Mouse (Mus musculus) limb, embryonic 14.5 days (tissue): ENCODE measurements around the gene Slc6a11. TPM values are rescaled to one million over a fixed set of nuclear protein-coding genes. Genes with fewer than 3 reads are reported as not detected.

Experiments used
- ATAC-seq: fragments of 200-750 bp; cut with Nextera tagmentation; 2 replicates; pipeline ENCODE4 v1.8.0; 2017; ENCODE audit warnings: low read depth, moderate number of reproducible peaks, moderate TSS enrichment; ENCODE audit not compliant: low FRiP score
- DNase-seq: peaks from one replicate; pipeline ENCODE4 v3.0.0-alpha.2; 2015; ENCODE audit warnings: low spot score
- H3K27ac ChIP-seq: fragments of 300-500 bp; sonication (generic); replicated peaks from 2 replicates; pipeline ENCODE4 v1.5.1; 2014; ENCODE audit warnings: low read depth, mild to moderate bottlenecking, low read length, moderate library complexity, mixed read lengths
- H3K27me3 ChIP-seq: fragments of 300-500 bp; sonication (generic); 2 replicates; pipeline ENCODE4 v1.6.1; 2014; ENCODE audit warnings: low read length, mixed read lengths; ENCODE audit not compliant: control insufficient read depth, insufficient read depth
- H3K36me3 ChIP-seq: fragments of 300-500 bp; sonication (generic); 2 replicates; pipeline ENCODE4 v1.6.1; 2014; ENCODE audit warnings: mild to moderate bottlenecking, low read length, moderate library complexity, mixed read lengths; ENCODE audit not compliant: control insufficient read depth, insufficient read depth
- H3K4me1 ChIP-seq: fragments of 300-500 bp; sonication (generic); 2 replicates; pipeline ENCODE4 v1.6.1; 2014; ENCODE audit warnings: antibody characterized with exemption, low read length, mixed read lengths; ENCODE audit not compliant: control insufficient read depth, insufficient read depth
- H3K4me2 ChIP-seq: fragments of 300-500 bp; sonication (generic); replicated peaks from 2 replicates; pipeline ENCODE4 v1.6.1; 2014; ENCODE audit warnings: low read depth, mild to moderate bottlenecking, low read length, moderate library complexity; ENCODE audit not compliant: severe bottlenecking
- H3K4me3 ChIP-seq: fragments of 300-500 bp; sonication (generic); replicated peaks from 2 replicates; pipeline ENCODE4 v1.5.1; 2014; ENCODE audit warnings: low read length
- H3K9ac ChIP-seq: fragments of 300-500 bp; sonication (generic); 2 replicates; pipeline ENCODE4 v1.6.1; 2014; ENCODE audit warnings: mild to moderate bottlenecking, low read depth, low read length, moderate library complexity; ENCODE audit not compliant: severe bottlenecking
- H3K9me3 ChIP-seq: fragments of 300-500 bp; sonication (generic); 2 replicates; pipeline ENCODE4 v1.6.1; 2016; ENCODE audit warnings: low read length; ENCODE audit not compliant: control insufficient read depth
- POLR2A ChIP-seq: fragments of 200-500 bp; IDR thresholded peaks from 2 replicates; pipeline ENCODE4 v1.8.0; 2012; ENCODE audit warnings: inconsistent platforms, mild to moderate bottlenecking, moderate library complexity, borderline replicate concordance; ENCODE audit not compliant: insufficient read depth, insufficient read length; ENCODE audit errors: extremely low read depth
- WGBS: fragments of 180-500 bp; shearing (Covaris S2); extraction: QIAGEN DNeasy Blood & Tissue Kit; methylation state at CpG from one replicate; pipeline ENCODE4 v1.1.7; 2014; 5-methylcytosine and 5-hydroxymethylcytosine counted together
- polyA plus RNA-seq, 2 experiments: library from polyadenylated mRNA; depleted of rRNA in 1 of 2; stranded (reverse) in 1 of 2; unstranded in 1 of 2; fragments of >200 nt; fragmentation: Nextera tagmentation in 1 of 2; extraction: Ambion mirVana in 1 of 2; gene quantifications; 2 replicates each; pipeline versions ENCODE4 v1.2.1 to v1.2.3; 2012 to 2014

The Slc6a11 gene
- polyA plus RNA-seq, 2 experiments: 0.11 TPM

DNA sequence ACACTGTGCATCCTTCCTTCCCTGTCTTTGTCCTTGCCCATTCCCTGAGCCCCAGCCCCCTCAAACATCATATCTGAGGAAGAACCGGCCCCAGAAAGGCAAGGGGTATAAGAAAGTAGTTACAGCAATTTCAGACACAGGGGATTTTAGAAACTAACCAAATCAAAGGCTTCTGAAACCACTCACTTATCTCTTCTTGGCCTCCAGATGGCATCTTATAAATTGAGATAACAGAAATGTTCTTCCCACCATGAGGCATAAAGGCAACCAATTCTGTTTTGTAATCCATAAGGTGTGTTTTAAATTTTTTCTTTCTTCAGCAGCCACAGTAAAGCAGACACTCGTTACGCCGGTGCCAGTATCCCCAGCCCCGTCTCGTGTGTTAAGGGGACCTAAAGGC, 34.5 kb upstream of the Slc6a11 start:
- TF ChIP-seq POLR2A: no peak
- Histone ChIP-seq H3K27me3 (no peaks in the 10 kb centered on the region), H3K4me1 (no peaks in the 10 kb centered on the region), H3K4me2 (no peak overlapping the region), H3K9ac (no peak overlapping the region), H3K27ac (no peak overlapping the region), H3K36me3 (no peaks in the 10 kb centered on the region), H3K4me3 (no peak overlapping the region), H3K9me3 (no peaks in the 10 kb centered on the region)
- ATAC-seq (no peak), DNase-seq (no peak)
- 73% methylated on average over 6 of the region's 6 CpGs for WGBS

DNA sequence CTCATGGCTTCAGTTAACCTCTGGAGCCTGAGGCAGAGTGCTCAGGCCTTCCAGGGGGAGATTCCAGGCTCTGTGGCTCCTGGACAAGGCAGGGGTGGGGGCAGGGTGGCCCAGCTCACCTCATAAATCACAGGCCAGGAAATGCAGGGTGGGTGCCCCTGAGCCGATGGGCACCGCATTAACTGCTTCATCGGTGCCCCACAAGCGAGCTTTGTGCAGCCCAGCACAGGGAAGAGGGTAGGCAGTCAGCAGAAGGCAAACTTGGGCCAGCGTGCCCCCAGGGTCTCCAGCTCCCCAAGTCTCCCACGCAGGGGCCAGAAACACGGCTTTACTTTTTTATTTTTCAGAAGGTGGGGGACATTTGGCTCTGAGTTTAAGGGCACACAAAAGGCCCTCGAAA, 29.1 kb upstream of the Slc6a11 start:
- Histone ChIP-seq H3K4me1 (no peaks in the 10 kb centered on the region), H3K27me3 (no peaks in the 10 kb centered on the region), H3K4me3 (no peak overlapping the region), H3K9me3 (no peaks in the 10 kb centered on the region), H3K4me2 (no peak overlapping the region), H3K36me3 (no peaks in the 10 kb centered on the region), H3K27ac (no peak overlapping the region), H3K9ac (no peak overlapping the region)
- ATAC-seq (no peak), DNase-seq (no peak)
- WGBS: 42% methylated on average over 8 of the region's 8 CpGs
- no peak for TF ChIP-seq POLR2A

DNA sequence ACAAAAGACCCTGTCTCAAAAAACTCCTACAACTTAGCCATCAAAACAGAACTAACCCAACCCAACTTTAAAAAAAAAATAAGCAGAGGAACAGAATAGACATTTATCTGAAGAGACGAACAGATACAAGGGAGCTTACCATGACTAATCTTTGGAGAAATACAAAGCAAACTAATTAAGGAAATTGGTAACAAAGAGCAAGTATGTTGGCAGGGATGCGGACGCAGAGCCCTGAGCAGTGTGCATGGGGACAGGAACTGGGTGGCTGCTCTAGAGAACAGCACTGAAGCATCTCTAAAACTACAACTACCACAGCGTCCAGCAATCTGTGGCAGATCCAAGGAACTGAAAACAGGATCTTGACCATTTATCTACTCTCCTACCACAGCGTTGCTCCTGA, 11.5 kb upstream of the Slc6a11 start:
- Histone ChIP-seq H3K4me1 (no peaks in the 10 kb centered on the region), H3K9me3 (no peaks in the 10 kb centered on the region), H3K36me3 (no peaks in the 10 kb centered on the region), H3K4me2 (no peak overlapping the region), H3K9ac (no peak overlapping the region), H3K4me3 (no peak overlapping the region), H3K27me3 (no peaks in the 10 kb centered on the region), H3K27ac (no peak overlapping the region)
- ATAC-seq (no peak), DNase-seq (no peak)
- 88% methylated on average over 5 of the region's 5 CpGs for WGBS
- TF ChIP-seq POLR2A: no peak

DNA sequence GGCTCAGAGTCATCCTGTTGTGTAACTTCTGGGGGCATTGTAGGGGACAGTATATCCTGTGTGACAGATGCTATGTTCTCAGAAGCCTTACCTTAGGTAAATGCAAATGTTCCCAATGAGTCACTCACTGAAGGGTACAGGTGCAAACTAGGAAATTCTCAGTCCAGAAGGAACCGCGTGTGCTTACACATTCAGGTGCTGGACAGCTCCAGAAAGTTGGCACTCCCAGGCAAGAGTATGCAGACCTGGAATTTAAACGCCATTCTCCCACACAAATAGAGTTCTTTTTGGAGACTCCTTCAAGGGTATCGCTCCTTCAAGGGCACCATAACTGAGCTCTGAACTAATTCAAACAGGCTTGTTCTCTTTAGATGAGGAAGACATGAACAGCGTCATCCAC, 5.5 kb upstream of the Slc6a11 start:
- no peak for DNase-seq
- no peaks in the 10 kb centered on the region for H3K36me3 ChIP-seq

DNA sequence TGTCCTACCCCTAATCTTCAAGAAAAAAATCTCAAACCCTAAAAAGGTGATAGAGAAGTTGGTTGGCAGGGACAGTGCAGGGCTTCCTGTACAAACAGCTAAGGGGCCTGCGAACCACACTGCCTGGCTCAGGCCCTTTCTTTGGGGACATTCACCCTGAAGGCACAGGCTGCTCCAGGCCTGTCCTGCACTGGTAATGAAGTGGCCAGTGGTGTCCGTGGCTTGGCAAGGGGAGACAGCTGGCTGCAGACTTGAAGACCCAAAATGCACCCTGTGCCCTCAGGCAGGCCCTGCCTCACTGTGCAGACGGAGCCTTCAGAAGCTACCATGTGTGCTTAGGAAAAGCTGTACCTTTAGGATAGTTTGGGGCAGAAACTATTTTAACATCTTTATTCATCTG, 1.4 kb downstream of the Slc6a11 start:
- H3K4me3 ChIP-seq: no peak overlapping the region
- ATAC-seq: no peak

More for the DNA sequence above, 5.5 kb upstream of the Slc6a11 start:
- Histone ChIP-seq H3K9ac (no peak overlapping the region), H3K4me2 (no peak overlapping the region), H3K4me1 (no peaks in the 10 kb centered on the region), H3K9me3 (no peaks in the 10 kb centered on the region), H3K4me3 (no peak overlapping the region), H3K27me3 (peaks cover 4% of the 10 kb centered on the region), H3K27ac (no peak overlapping the region)
- 57% methylated on average over 5 of the region's 5 CpGs for WGBS
- TF ChIP-seq POLR2A: no peak
- no peak for ATAC-seq

DNA sequence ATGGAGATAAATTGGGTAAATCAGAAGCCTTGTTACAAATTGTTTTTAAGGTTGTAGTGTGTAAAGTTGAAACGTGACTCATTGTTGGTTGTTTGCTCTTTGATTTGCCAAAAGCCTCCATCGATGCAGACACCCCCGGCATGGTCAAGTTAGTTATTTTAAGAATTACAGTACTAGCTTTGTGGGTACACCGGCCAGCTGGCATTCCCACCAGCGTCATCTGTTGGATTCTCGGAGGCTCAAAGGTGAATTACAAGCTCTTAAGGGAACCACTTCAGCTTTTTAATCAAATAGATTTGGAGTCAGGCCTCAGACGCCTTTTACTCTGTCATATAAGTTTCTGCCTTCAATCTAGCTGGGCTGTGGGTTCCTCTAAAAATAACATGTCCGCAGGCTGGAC, 1.9 kb downstream of the Slc6a11 start:
- H3K4me1 ChIP-seq: no peaks in the 10 kb centered on the region
- no peak for TF ChIP-seq POLR2A
- no peak overlapping the region for H3K4me2 ChIP-seq
- H3K27ac ChIP-seq: no peak overlapping the region
- ATAC-seq (no peak), DNase-seq (no peak)
- H3K27me3 ChIP-seq: peaks cover 30% of the 10 kb centered on the region
- WGBS: 82% methylated on average over 8 of the region's 8 CpGs
- H3K36me3 ChIP-seq: no peaks in the 10 kb centered on the region
- H3K4me3 ChIP-seq: no peak overlapping the region
- H3K9me3 ChIP-seq: no peaks in the 10 kb centered on the region
- H3K9ac ChIP-seq: no peak overlapping the region

More for the DNA sequence above, 1.4 kb downstream of the Slc6a11 start:
- DNase-seq: no peak
- WGBS: 76% methylated on average over 3 of the region's 3 CpGs
- no peaks in the 10 kb centered on the region for H3K4me1 ChIP-seq
- no peak overlapping the region for H3K27ac ChIP-seq
- no peaks in the 10 kb centered on the region for H3K9me3 ChIP-seq
- no peak overlapping the region for H3K4me2 ChIP-seq
- no peak for TF ChIP-seq POLR2A
- H3K9ac ChIP-seq: no peak overlapping the region
- no peaks in the 10 kb centered on the region for H3K36me3 ChIP-seq
- peaks cover 30% of the 10 kb centered on the region for H3K27me3 ChIP-seq
